Mouse (Mus musculus): Measurements from ENCODE around the gene Tec. TPM values are rescaled to one million over a fixed set of nuclear protein-coding genes. Genes with fewer than 3 reads are reported as not detected.

Gene Tec
- polyA plus RNA-seq, 1 experiment from 2014 or later, result 4.3 TPM

- no peak overlapping the region for H3K9ac ChIP-seq (ENCODE audit: low read length)
- H3K4me2 ChIP-seq (ENCODE audit: low read length), result no peak overlapping the region
- no peaks in the 10 kb centered on the region for H3K9me3 ChIP-seq (replicated peaks; ENCODE audit: control insufficient read depth, low read length)
- ATAC-seq (no peak), DNase-seq (ENCODE audit: low spot score) (no peak)
- 86% methylated on average over 8 of the region's 8 CpGs for WGBS
- no peak overlapping the region for H3K4me3 ChIP-seq (ENCODE audit: low read depth, low read length)
- no peaks in the 10 kb centered on the region for H3K27me3 ChIP-seq (replicated peaks; ENCODE audit: control insufficient read depth, insufficient read depth, low read length)
- H3K4me1 ChIP-seq (ENCODE audit: control insufficient read depth, insufficient read depth, low read length), result 0 out of 2 replicates have a peak, but pooled peaks cover 5% of the 10 kb centered on the region
- H3K27ac ChIP-seq (ENCODE audit: low read depth, low read length), result no peak overlapping the region
- H3K36me3 ChIP-seq (ENCODE audit: control insufficient read depth, insufficient read depth, low read length), result no peaks in the 10 kb centered on the region
Observed at GRCm38 (mm10) chr5:72908324-72908936, 40.1 kb upstream of the Tec start.

GRCm38 (mm10) chr5:72907402-72907801 is 39.1 kb upstream of the Tec start:
- WGBS, result 86% methylated on average over 6 of the region's 6 CpGs
- H3K4me1 ChIP-seq (ENCODE audit: control insufficient read depth, insufficient read depth, low read length), result no peaks in the 10 kb centered on the region
- no peak for ATAC-seq
- H3K27ac ChIP-seq (ENCODE audit: low read depth, low read length), result no peak overlapping the region
- H3K27me3 ChIP-seq (replicated peaks; ENCODE audit: control insufficient read depth, insufficient read depth, low read length), result no peaks in the 10 kb centered on the region
- H3K4me3 ChIP-seq (ENCODE audit: low read depth, low read length), result no peak overlapping the region
- H3K36me3 ChIP-seq (ENCODE audit: control insufficient read depth, insufficient read depth, low read length), result no peaks in the 10 kb centered on the region
- H3K9ac ChIP-seq (ENCODE audit: low read length), result no peak overlapping the region
- H3K4me2 ChIP-seq (ENCODE audit: low read length), result no peak overlapping the region
- no peaks in the 10 kb centered on the region for H3K9me3 ChIP-seq (replicated peaks; ENCODE audit: control insufficient read depth, low read length)
- no peak for DNase-seq (ENCODE audit: low spot score)

- DNase-seq (ENCODE audit: low spot score), result no peak
- whole genome bisulfite sequencing, result 89% methylated on average over 18 of the region's 18 CpGs
Observed at GRCm38 (mm10) chr5:72904903-72905790, 36.9 kb upstream of the Tec start.

GRCm38 (mm10) chr5:72902876-72903516 is 34.7 kb upstream of the Tec start:
- Histone ChIP-seq H3K9me3 (replicated peaks; ENCODE audit: control insufficient read depth, low read length) (no peaks in the 10 kb centered on the region), H3K27ac (ENCODE audit: low read depth, low read length) (no peak overlapping the region), H3K36me3 (ENCODE audit: control insufficient read depth, insufficient read depth, low read length) (no peaks in the 10 kb centered on the region), H3K4me3 (ENCODE audit: low read depth, low read length) (no peak overlapping the region), H3K9ac (ENCODE audit: low read length) (no peak overlapping the region), H3K27me3 (replicated peaks; ENCODE audit: control insufficient read depth, insufficient read depth, low read length) (no peaks in the 10 kb centered on the region), H3K4me1 (ENCODE audit: control insufficient read depth, insufficient read depth, low read length) (no peaks in the 10 kb centered on the region), H3K4me2 (ENCODE audit: low read length) (no peak overlapping the region)
- WGBS, result 86% methylated on average over 3 of the region's 3 CpGs
- DNase-seq (ENCODE audit: low spot score) (no peak), ATAC-seq (no peak)

More at GRCm38 (mm10) chr5:72904903-72905790, 36.9 kb upstream of the Tec start:
- ATAC-seq, result no peak
- Histone ChIP-seq H3K9me3 (replicated peaks; ENCODE audit: control insufficient read depth, low read length) (no peaks in the 10 kb centered on the region), H3K4me1 (ENCODE audit: control insufficient read depth, insufficient read depth, low read length) (no peaks in the 10 kb centered on the region), H3K4me2 (ENCODE audit: low read length) (no peak overlapping the region), H3K27ac (ENCODE audit: low read depth, low read length) (no peak overlapping the region), H3K27me3 (replicated peaks; ENCODE audit: control insufficient read depth, insufficient read depth, low read length) (no peaks in the 10 kb centered on the region), H3K4me3 (ENCODE audit: low read depth, low read length) (no peak overlapping the region), H3K9ac (ENCODE audit: low read length) (no peak overlapping the region), H3K36me3 (ENCODE audit: control insufficient read depth, insufficient read depth, low read length) (no peaks in the 10 kb centered on the region)

- H3K4me2 ChIP-seq (ENCODE audit: low read length), result no peak overlapping the region
- H3K4me3 ChIP-seq (ENCODE audit: low read depth, low read length), result no peak overlapping the region
- no peaks in the 10 kb centered on the region for H3K36me3 ChIP-seq (ENCODE audit: control insufficient read depth, insufficient read depth, low read length)
- DNase-seq (ENCODE audit: low spot score), result peak; percentile 61
- no peaks in the 10 kb centered on the region for H3K9me3 ChIP-seq (replicated peaks; ENCODE audit: control insufficient read depth, low read length)
- ATAC-seq, result peak; percentile 62
- H3K27ac ChIP-seq (ENCODE audit: low read depth, low read length), result no peak overlapping the region
- no peak overlapping the region for H3K9ac ChIP-seq (ENCODE audit: low read length)
- H3K27me3 ChIP-seq (replicated peaks; ENCODE audit: control insufficient read depth, insufficient read depth, low read length), result no peaks in the 10 kb centered on the region
- WGBS, result 14% methylated on average over 3 of the region's 3 CpGs
- H3K4me1 ChIP-seq (ENCODE audit: control insufficient read depth, insufficient read depth, low read length), result no peaks in the 10 kb centered on the region
Observed at GRCm38 (mm10) chr5:72902312-72902711, 34.0 kb upstream of the Tec start.

- Histone ChIP-seq H3K27me3 (replicated peaks; ENCODE audit: control insufficient read depth, insufficient read depth, low read length) (no peaks in the 10 kb centered on the region), H3K9me3 (replicated peaks; ENCODE audit: control insufficient read depth, low read length) (no peaks in the 10 kb centered on the region), H3K4me1 (ENCODE audit: control insufficient read depth, insufficient read depth, low read length) (no peaks in the 10 kb centered on the region), H3K4me2 (ENCODE audit: low read length) (no peak overlapping the region), H3K36me3 (ENCODE audit: control insufficient read depth, insufficient read depth, low read length) (no peaks in the 10 kb centered on the region), H3K4me3 (ENCODE audit: low read depth, low read length) (no peak overlapping the region), H3K9ac (ENCODE audit: low read length) (no peak overlapping the region), H3K27ac (ENCODE audit: low read depth, low read length) (no peak overlapping the region)
- DNase-seq (ENCODE audit: low spot score) (no peak), ATAC-seq (no peak)
- 86% methylated on average over 4 of the region's 4 CpGs for WGBS
Observed at GRCm38 (mm10) chr5:72901866-72902265, 33.6 kb upstream of the Tec start.

GRCm38 (mm10) chr5:72899255-72899654 is 31.0 kb upstream of the Tec start:
- no peaks in the 10 kb centered on the region for H3K36me3 ChIP-seq (ENCODE audit: control insufficient read depth, insufficient read depth, low read length)
- 90% methylated on average over 8 of the region's 8 CpGs for WGBS
- H3K27me3 ChIP-seq (replicated peaks; ENCODE audit: control insufficient read depth, insufficient read depth, low read length), result no peaks in the 10 kb centered on the region
- no peaks in the 10 kb centered on the region for H3K9me3 ChIP-seq (replicated peaks; ENCODE audit: control insufficient read depth, low read length)
- no peak overlapping the region for H3K4me3 ChIP-seq (ENCODE audit: low read depth, low read length)
- DNase-seq (ENCODE audit: low spot score) (no peak), ATAC-seq (no peak)
- no peak overlapping the region for H3K9ac ChIP-seq (ENCODE audit: low read length)
- H3K4me2 ChIP-seq (ENCODE audit: low read length), result no peak overlapping the region
- H3K27ac ChIP-seq (ENCODE audit: low read depth, low read length), result no peak overlapping the region
- H3K4me1 ChIP-seq (ENCODE audit: control insufficient read depth, insufficient read depth, low read length), result no peaks in the 10 kb centered on the region

- H3K27ac ChIP-seq (ENCODE audit: low read depth, low read length), result no peak overlapping the region
- no peaks in the 10 kb centered on the region for H3K36me3 ChIP-seq (ENCODE audit: control insufficient read depth, insufficient read depth, low read length)
- no peaks in the 10 kb centered on the region for H3K9me3 ChIP-seq (replicated peaks; ENCODE audit: control insufficient read depth, low read length)
- no peak overlapping the region for H3K9ac ChIP-seq (ENCODE audit: low read length)
- ATAC-seq (no peak), DNase-seq (ENCODE audit: low spot score) (no peak)
- no peaks in the 10 kb centered on the region for H3K27me3 ChIP-seq (replicated peaks; ENCODE audit: control insufficient read depth, insufficient read depth, low read length)
- no peaks in the 10 kb centered on the region for H3K4me1 ChIP-seq (ENCODE audit: control insufficient read depth, insufficient read depth, low read length)
- no peak overlapping the region for H3K4me2 ChIP-seq (ENCODE audit: low read length)
- no peak overlapping the region for H3K4me3 ChIP-seq (ENCODE audit: low read depth, low read length)
- WGBS, result 57% methylated on average over 6 of the region's 6 CpGs
Observed at GRCm38 (mm10) chr5:72897998-72898397, 29.7 kb upstream of the Tec start.

Measured in forebrain, embryonic 14.5 days (tissue).